Mouse (Mus musculus): ENCODE results near the gene Srgap2.

- TF ChIP-seq POLR2A (IDR thresholded peaks at IDR 0.05; ENCODE audit: borderline replicate concordance, low read depth, low read length), result no peak
- TF ChIP-seq CTCF (IDR thresholded peaks at IDR 0.05; ENCODE audit: low read depth, low read length), result no peak
Measured at GRCm38 (mm10) chr1:131436609-131437008, 90.5 kb downstream of the Srgap2 start.

Data from bone marrow macrophage, adult 2 months (primary cell).